Mouse (Mus musculus): Measurements from ENCODE around the gene Ptprb. TPM values are rescaled to one million over a fixed set of nuclear protein-coding genes. Genes with fewer than 3 reads are reported as not detected.

The Ptprb gene
- polyA plus RNA-seq, 1 experiment from 2014 or later, result 2.8 TPM

DNA sequence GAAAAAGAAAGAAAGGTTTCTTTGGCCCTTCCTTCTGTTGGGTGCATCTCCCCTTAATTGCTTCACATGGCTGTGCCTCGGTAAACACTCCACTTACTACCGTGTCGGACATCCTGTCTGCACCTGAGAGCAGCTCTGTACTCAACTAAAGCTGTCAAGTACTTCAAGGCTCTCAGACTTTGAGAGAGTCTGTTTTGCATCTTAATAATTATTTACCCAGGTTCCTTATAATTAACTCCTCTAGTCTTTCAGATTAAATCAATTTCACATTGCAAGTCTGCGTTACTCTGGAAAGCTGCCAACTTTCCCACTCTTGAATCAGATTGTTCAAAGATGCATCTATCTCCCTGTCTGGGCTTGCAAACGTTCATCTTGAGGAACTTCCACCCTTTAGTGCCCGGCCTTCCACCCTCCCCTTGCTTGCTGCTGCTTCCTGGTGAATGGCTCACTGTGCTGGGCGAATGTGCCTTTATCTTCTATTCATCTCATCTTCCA, 111.1 kb downstream of the Ptprb start:
- H3K27me3 ChIP-seq, result no peaks in the 10 kb centered on the region
- no peak overlapping the region for H3K9ac ChIP-seq (replicated peaks)
- WGBS, result 51% methylated on average over 7 of the region's 7 CpGs
- H3K4me1 ChIP-seq (replicated peaks), result peaks cover 10% of the 10 kb centered on the region
- no peak overlapping the region for H3K4me3 ChIP-seq (replicated peaks)
- H3K9me3 ChIP-seq, result no peaks in the 10 kb centered on the region
- H3K27ac ChIP-seq, result no peak overlapping the region
- no peak overlapping the region for H3K4me2 ChIP-seq (replicated peaks)
- no peaks in the 10 kb centered on the region for H3K36me3 ChIP-seq
- no peak for ATAC-seq

DNA sequence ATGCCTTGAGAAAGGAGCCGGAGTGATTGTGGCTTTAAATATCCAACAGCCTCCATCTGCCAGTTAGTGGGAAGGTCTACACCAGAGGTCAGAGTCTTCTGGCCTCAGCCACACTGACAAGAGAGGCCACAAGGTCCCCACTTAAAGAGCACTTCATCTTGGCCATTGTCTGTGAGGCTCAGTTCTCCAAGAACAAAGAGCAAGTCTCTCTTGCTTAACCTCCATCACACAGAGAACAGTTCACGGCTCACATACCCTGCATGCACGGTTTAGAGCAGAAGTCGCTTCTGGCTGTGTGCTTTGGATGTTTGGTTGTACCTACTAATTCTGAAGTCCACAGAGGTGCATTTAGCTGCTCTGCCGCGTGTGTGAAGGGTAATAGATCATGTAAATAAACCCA, 113.5 kb downstream of the Ptprb start:
- Histone ChIP-seq H3K4me1 (replicated peaks) (peaks cover 10% of the 10 kb centered on the region), H3K9me3 (no peaks in the 10 kb centered on the region), H3K27me3 (no peaks in the 10 kb centered on the region), H3K4me3 (replicated peaks) (no peak overlapping the region), H3K36me3 (no peaks in the 10 kb centered on the region), H3K4me2 (replicated peaks) (no peak overlapping the region), H3K27ac (no peak overlapping the region), H3K9ac (replicated peaks) (no peak overlapping the region)
- WGBS, result 29% methylated on average over 6 of the region's 6 CpGs
- no peak for ATAC-seq

GRCm38 (mm10) chr10:116393790-116394475, 118.6 kb downstream of the Ptprb start:
- Histone ChIP-seq H3K27ac (no peak overlapping the region), H3K36me3 (no peaks in the 10 kb centered on the region), H3K9ac (replicated peaks) (no peak overlapping the region), H3K27me3 (no peaks in the 10 kb centered on the region), H3K4me1 (replicated peaks) (peaks cover 5% of the 10 kb centered on the region; the same call in 1 of the 2 replicates), H3K4me2 (replicated peaks) (no peak overlapping the region), H3K4me3 (replicated peaks) (no peak overlapping the region), H3K9me3 (no peaks in the 10 kb centered on the region)
- ATAC-seq, result no peak
- WGBS, result 76% methylated on average over 9 of the region's 9 CpGs

GRCm38 (mm10) chr10:116394585-116394984, 119.3 kb downstream of the Ptprb start:
- WGBS, result 13% methylated on average over 4 of the region's 4 CpGs
- Histone ChIP-seq H3K36me3 (no peaks in the 10 kb centered on the region), H3K4me3 (replicated peaks) (no peak overlapping the region), H3K4me2 (replicated peaks) (no peak overlapping the region), H3K27me3 (no peaks in the 10 kb centered on the region), H3K27ac (no peak overlapping the region), H3K9me3 (no peaks in the 10 kb centered on the region), H3K4me1 (replicated peaks) (peaks cover 5% of the 10 kb centered on the region; the same call in 1 of the 2 replicates), H3K9ac (replicated peaks) (no peak overlapping the region)
- ATAC-seq, result no peak

- ATAC-seq, result no peak
- WGBS, result 88% methylated on average over 5 of the region's 5 CpGs
- H3K27me3 ChIP-seq, result no peaks in the 10 kb centered on the region
These were observed 121.0 kb downstream of the Ptprb start for GRCm38 (mm10) chr10:116396279-116396678.

GRCm38 (mm10) chr10:116396966-116397365, 121.6 kb downstream of the Ptprb start:
- Histone ChIP-seq H3K36me3 (no peaks in the 10 kb centered on the region), H3K9ac (replicated peaks) (no peak overlapping the region), H3K4me3 (replicated peaks) (no peak overlapping the region), H3K27ac (no peak overlapping the region), H3K27me3 (no peaks in the 10 kb centered on the region), H3K9me3 (no peaks in the 10 kb centered on the region), H3K4me2 (replicated peaks) (no peak overlapping the region), H3K4me1 (replicated peaks) (peaks cover 5% of the 10 kb centered on the region; the same call in 1 of the 2 replicates)
- 92% methylated on average over 13 of the region's 13 CpGs for WGBS
- ATAC-seq, result no peak

More at GRCm38 (mm10) chr10:116396279-116396678, 121.0 kb downstream of the Ptprb start:
- Histone ChIP-seq H3K4me1 (replicated peaks) (peaks cover 5% of the 10 kb centered on the region; the same call in 1 of the 2 replicates), H3K9me3 (no peaks in the 10 kb centered on the region), H3K4me2 (replicated peaks) (no peak overlapping the region), H3K36me3 (no peaks in the 10 kb centered on the region), H3K4me3 (replicated peaks) (no peak overlapping the region), H3K27ac (no peak overlapping the region), H3K9ac (replicated peaks) (no peak overlapping the region)

DNA sequence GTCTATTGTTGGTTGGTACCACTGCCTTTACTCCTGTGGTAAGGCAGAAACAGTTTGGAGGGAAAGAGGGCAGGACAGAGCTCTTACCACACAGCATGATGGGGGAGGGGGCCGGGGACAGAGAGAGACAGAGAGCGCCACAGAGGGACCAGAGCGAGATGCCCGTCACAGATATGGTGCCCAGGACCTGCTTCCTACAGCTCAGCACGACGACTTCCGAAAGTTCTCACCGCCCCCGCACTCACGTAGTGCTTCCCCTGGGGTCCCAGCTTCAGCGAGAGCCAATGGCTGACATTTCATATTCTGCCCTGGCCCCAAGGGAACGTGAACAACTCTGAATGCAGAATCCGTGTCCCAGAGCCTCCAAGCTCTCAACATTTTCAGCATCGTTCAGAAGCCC, 122.2 kb downstream of the Ptprb start:
- no peak for ATAC-seq
- H3K4me2 ChIP-seq (replicated peaks), result peak overlapping the region; percentile 32
- H3K4me1 ChIP-seq (replicated peaks), result peaks cover 5% of the 10 kb centered on the region; the same call in 1 of the 2 replicates
- H3K4me3 ChIP-seq (replicated peaks), result no peak overlapping the region
- H3K27me3 ChIP-seq, result no peaks in the 10 kb centered on the region
- no peak overlapping the region for H3K27ac ChIP-seq
- H3K9me3 ChIP-seq, result no peaks in the 10 kb centered on the region
- H3K36me3 ChIP-seq, result no peaks in the 10 kb centered on the region
- no peak overlapping the region for H3K9ac ChIP-seq (replicated peaks)
- 26% methylated on average over 14 of the region's 14 CpGs for WGBS

DNA sequence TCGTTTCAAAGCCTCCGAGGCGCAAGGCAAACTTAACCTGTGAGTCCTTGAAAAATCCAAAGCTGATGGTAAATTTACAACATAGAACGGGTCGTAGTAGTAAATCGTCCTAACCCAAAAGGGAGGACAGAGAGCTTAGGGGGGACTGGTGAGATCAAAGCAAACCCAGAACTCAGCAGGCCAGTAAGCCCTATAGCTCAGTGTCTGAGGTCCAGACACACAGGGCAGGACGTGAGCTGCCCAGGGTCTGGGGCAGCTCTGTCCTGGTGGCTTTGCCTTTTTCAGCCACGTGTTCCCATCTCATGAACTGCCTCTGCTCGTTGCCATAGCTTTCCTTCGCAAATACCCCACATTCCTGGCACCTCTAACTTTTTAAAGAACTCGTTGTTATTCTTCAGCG, 122.7 kb downstream of the Ptprb start:
- H3K27ac ChIP-seq, result no peak overlapping the region
- no peak overlapping the region for H3K4me3 ChIP-seq (replicated peaks)
- peaks cover 5% of the 10 kb centered on the region; the same call in 1 of the 2 replicates for H3K4me1 ChIP-seq (replicated peaks)
- 57% methylated on average over 12 of the region's 12 CpGs for WGBS
- H3K9me3 ChIP-seq, result no peaks in the 10 kb centered on the region
- H3K36me3 ChIP-seq, result no peaks in the 10 kb centered on the region
- no peak overlapping the region for H3K9ac ChIP-seq (replicated peaks)
- no peaks in the 10 kb centered on the region for H3K27me3 ChIP-seq
- H3K4me2 ChIP-seq (replicated peaks), result peak overlapping the region; percentile 32
- ATAC-seq, result no peak

DNA sequence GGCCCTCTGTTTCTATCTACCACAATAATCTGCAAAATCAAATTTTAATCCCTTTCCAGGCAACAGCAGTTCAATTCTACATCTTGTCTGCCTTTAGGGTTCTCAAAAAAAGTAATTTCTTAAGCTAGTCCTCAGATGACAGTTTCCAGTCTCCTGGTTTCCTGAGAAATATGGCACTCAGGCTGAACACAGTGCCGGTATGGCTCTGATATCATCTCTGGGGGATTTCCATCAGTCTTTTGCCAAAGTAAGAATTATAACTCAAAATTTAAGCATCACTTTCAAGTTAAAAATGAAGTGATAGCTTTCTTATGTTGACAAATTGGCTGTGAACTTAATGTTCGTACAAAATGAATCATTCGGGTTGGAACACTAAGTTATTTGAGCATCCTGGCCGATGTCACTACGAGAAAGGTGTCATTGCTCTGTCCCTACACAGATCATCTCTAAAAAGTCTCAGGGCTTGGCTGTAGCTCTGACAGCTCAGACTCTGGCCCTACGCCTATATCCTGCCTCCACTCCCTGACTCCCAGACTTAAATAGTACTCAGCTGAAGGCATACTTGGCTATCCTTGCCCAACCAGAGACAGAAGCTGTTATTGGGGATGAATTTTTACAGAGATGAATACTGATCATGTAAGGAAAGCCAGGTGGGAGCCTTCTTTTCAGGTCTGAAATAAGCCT, 127.6 kb downstream of the Ptprb start:
- Histone ChIP-seq H3K27ac (no peak overlapping the region), H3K4me3 (replicated peaks) (no peak overlapping the region), H3K9ac (replicated peaks) (no peak overlapping the region), H3K27me3 (no peaks in the 10 kb centered on the region), H3K4me1 (replicated peaks) (no peaks in the 10 kb centered on the region), H3K36me3 (no peaks in the 10 kb centered on the region), H3K9me3 (no peaks in the 10 kb centered on the region), H3K4me2 (replicated peaks) (no peak overlapping the region)
- ATAC-seq, result no peak
- 93% methylated on average over 6 of the region's 6 CpGs for WGBS

DNA sequence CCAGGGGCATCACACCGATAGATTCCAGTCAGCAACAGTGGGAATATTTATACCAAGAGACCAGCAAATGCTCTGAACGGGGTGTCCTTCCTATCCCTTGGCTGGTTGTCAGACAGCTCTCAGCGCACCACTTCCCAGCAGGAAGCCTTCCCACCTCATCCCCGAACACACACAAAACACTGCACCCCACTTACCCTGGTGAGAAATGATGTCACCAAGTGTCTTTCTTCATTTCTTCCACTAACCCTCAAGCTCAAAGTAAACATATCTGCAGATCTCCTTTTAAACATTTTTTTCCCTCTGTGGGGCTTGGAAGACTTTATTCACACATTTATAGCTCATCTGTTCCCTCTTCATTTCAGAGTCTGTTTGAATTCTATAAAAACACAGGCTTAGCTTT, 128.4 kb downstream of the Ptprb start:
- Histone ChIP-seq H3K9me3 (no peaks in the 10 kb centered on the region), H3K4me3 (replicated peaks) (no peak overlapping the region), H3K4me2 (replicated peaks) (no peak overlapping the region), H3K4me1 (replicated peaks) (no peaks in the 10 kb centered on the region), H3K9ac (replicated peaks) (no peak overlapping the region), H3K27me3 (no peaks in the 10 kb centered on the region), H3K36me3 (no peaks in the 10 kb centered on the region), H3K27ac (no peak overlapping the region)
- 81% methylated on average over 4 of the region's 4 CpGs for WGBS
- ATAC-seq, result no peak

GRCm38 (mm10) chr10:116405011-116405410, 129.7 kb downstream of the Ptprb start:
- Histone ChIP-seq H3K27ac (no peak overlapping the region), H3K27me3 (no peaks in the 10 kb centered on the region), H3K4me1 (replicated peaks) (no peaks in the 10 kb centered on the region), H3K4me2 (replicated peaks) (no peak overlapping the region), H3K36me3 (no peaks in the 10 kb centered on the region), H3K9ac (replicated peaks) (no peak overlapping the region), H3K4me3 (replicated peaks) (no peak overlapping the region), H3K9me3 (no peaks in the 10 kb centered on the region)
- ATAC-seq, result no peak
- 91% methylated on average over 6 of the region's 6 CpGs for WGBS

- H3K27ac ChIP-seq, result no peak overlapping the region
- H3K9ac ChIP-seq (replicated peaks), result no peak overlapping the region
- H3K9me3 ChIP-seq, result no peaks in the 10 kb centered on the region
- H3K4me3 ChIP-seq (replicated peaks), result no peak overlapping the region
- no peak overlapping the region for H3K4me2 ChIP-seq (replicated peaks)
- WGBS, result 73% methylated on average over 19 of the region's 19 CpGs
- no peaks in the 10 kb centered on the region for H3K4me1 ChIP-seq (replicated peaks)
- no peaks in the 10 kb centered on the region for H3K36me3 ChIP-seq
- ATAC-seq, result no peak
- H3K27me3 ChIP-seq, result no peaks in the 10 kb centered on the region
These were observed 132.5 kb downstream of the Ptprb start for GRCm38 (mm10) chr10:116407684-116408359.

All from midbrain, embryonic 13.5 days (tissue).